Mouse (Mus musculus): ENCODE measurements at regions not wholly inside any gene's neighbourhood (a gene's known extent, or its start where the extent isn't known, plus 50 kb on each side); places are given as distances from the start of the nearest gene placed in this dataset.
"Not testable (repeated sequence)": the region's sequence is repeated elsewhere in the genome, so short reads cannot be mapped to it uniquely, and the experiment has no call there.

DNA sequence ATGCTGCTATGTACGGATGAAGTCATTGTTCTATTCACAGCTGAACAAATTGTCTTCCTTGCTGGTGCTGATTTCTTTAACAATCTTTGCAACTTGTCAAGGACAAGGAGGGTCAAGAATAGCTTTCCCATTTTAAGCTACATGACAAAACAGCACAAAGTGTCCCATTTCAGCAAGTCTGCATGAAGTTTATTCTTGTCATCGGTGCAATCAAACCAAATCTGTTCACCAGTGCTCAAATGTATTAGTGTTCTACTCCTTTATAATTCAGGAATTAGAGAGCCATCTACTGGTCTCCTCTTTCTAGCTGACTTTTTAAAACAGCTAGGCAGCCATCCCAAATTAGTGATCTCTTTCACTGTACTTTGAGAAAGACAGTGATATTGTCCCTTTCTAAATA, 1040.8 kb downstream of the Galc start:
- peak; percentile 25 to 30 for DNase-seq (ENCODE audit: low spot score in 2 of 2)

DNA sequence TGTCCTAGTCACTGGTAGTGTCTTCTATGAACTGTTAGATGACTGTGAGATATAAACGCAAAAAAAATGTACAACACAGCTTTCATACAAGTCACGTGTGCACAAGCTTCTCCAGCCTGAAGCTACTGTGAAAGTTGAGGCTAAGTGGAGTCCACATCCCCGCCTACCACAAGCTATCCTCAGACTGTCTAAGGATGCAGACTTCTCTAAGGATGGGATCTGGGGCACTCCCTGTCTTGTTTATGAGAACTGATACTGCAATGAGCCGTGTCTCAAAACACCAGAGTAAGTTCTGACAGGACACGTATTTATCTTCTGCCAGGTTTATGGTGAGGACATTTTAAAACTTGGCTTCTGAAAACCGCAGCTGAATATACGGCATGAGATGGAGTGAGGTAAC, 1041.7 kb downstream of the Galc start:
- DNase-seq (ENCODE audit: low spot score in 2 of 2), result peak in 1 of 2 experiments; percentile 3

DNA sequence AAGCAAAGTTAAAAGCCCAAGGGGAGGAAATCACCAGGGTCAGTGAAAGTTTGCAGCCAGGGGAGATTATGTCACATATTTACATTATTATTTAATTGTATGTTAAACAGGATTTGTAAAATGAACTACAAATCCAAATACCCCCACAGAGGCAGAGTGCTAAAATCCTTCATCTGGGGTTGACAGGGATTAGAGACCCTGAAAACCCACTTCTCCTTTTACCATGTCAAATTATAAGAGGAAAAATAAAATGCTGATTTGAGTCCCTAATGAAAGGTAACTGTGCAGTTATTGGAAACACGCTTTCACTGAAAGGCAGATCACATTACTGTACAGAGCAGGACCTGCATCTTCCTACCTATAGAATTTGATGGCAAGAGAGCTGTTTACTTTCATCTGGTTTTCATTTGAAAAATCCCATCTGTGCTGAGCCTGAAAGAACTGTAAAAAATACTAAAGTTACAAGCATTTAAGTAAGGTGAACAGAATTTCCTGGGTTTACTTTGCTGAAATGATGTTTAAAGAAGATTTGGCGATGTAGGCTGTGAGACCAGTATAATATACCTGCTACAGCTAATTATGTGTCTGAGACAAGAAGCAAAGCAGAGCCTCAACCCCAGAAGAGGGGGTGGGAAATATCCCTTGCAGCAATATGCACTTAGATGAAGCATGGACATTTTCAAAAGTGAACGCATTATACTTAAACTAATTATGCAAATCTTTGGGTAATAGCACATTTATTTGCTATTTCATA, 1055.4 kb downstream of the Galc start:
- no peak for DNase-seq (ENCODE audit: low spot score in 2 of 2)

DNA sequence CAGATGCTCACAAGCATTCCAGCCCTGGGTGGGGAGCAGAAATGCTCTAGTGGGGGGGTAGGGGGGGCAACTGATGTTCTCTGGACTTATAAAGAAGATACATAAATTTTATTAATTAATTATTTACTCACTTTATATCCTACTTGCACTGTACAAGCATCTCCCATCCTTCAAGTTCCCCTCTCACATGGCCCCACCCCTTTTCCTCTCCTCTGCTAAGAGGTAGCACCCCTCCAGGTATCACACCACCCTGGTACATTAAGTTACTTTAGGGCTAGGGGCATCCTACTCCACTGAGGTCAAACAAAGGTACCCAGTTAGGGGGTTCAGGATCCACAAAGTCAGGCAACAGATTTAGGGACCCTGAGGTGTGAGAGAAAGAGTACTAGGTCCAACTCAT, 1097.4 kb downstream of the Galc start:
- no peak for DNase-seq (ENCODE audit: low spot score in 2 of 2)

DNA sequence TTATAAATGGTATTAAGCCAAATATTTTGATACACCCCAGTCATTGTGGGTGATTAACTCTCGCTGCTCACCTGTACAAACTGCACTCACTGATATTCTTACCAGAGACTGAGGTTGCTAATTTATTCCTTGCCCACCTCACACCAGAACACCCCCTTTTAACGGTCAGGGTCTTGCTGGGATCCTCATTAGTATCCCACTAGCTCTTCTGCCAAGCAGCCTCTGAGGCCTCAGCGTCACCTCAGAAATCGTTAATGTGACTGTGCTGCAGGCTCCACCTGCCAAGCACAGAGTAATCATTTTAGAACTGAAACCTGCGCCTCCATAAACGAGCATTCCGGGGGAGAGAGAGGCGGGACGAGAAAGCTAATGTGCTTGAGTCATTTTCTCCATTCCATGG, 1097.8 kb downstream of the Galc start:
- DNase-seq (ENCODE audit: low spot score in 2 of 2), result no peak

DNA sequence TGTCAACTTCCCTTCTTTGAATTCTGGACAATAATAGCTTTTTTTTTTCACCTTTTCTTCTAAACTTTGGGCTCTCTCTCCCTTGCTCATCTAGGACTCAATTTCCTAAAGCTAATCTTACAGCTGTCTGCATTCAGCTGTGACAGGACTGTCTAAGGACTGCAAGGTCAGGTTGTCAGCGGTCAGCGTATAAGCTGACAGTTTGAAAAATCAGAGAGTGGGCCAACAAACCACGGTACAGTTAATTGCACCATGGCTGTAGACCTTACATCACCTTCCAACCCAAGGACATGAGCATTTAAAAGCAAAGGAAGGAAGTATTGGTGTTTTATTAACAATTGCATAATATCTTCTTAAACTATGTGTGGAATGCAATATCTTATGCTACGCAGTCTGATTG, 1100.9 kb downstream of the Galc start:
- DNase-seq (ENCODE audit: low spot score in 2 of 2), result no peak

DNA sequence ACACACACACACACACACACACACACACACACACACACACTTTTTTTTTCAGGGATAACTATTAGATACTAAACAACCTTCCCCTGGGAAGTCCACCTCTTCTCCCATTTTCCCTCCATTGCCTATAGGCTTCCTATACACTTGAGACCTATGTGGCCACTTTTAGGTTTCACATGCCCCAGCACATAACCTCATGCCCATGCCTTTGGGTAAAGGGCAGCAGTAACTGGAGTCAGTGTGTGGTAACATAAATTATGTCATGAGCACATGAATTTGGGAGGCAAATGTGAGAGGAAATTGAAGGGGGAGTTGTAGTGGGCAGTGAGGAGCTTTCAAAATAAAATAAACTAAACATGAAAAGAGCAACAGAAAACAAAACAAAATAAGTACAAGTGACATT, 1101.5 kb downstream of the Galc start:
- no peak for DNase-seq (ENCODE audit: low spot score in 2 of 2)

DNA sequence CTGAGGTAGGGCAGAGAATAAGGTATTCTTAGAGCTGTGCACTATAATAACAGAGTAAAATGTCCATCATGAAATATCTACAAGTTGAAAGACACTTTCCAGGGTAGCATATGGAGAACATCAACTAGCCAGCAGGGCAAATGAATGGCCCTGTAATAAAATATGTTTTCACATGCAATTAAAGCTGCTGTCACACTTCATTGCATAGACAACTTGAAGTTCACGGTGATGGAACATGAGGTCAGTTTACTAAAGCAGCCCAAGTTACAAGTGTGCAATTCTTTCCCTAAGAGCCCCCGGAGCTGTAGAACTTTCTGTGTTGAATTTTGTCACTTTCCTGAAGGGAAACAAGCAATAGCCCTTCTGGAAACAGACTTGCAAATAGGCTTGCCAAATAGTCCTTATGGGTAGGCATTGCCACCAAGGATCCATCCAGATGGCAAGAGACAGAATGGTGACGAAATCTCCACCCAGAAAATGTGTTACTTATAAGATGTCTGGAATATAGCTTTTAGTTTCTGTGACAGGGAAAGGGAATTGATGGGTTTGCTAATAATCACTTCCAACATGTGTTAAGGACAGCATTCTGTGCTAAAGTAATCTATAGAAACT, 1102.7 kb downstream of the Galc start:
- no peak for DNase-seq (ENCODE audit: low spot score in 2 of 2)

DNA sequence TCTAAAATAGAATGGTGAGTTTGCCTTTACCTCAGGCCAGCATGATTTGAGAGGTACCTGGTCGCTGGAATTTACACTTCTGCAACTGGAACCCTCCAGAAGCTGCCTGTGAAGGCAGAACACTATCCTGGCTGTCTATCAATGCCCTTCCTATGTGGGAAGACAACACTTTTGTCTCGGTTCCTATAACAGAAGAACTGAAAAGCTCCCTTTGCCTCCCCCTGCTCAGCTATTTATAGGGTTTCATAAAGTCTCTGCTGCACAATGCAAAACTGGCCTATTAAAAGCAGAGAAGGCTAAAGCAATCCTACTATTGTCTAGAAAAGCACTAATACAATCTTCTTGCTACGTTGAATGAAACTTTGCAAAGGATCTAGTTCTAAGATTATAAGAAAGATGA, 1116.5 kb downstream of the Galc start:
- peak in 1 of 2 experiments; percentile 12 for DNase-seq (ENCODE audit: low spot score in 2 of 2)

DNA sequence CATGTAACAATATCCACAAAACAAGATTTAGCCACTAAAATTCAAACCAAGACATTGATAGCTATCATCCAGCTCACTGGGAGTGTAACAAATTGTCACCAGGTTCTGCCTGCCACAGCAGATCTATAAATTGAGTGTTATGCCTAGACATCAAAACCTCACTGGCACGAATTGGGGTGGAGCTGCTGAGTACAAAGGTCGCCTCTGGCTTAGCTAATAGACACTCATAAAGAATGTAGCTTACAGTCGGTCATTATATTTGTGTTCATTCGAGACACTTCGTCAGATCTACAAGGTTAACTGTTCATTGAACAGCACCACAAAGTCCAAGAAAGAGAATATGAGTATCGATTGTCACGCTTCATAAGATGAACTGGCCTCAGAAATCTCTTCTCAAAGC, 1121.3 kb downstream of the Galc start:
- no peak for DNase-seq (ENCODE audit: low spot score in 2 of 2)

DNA sequence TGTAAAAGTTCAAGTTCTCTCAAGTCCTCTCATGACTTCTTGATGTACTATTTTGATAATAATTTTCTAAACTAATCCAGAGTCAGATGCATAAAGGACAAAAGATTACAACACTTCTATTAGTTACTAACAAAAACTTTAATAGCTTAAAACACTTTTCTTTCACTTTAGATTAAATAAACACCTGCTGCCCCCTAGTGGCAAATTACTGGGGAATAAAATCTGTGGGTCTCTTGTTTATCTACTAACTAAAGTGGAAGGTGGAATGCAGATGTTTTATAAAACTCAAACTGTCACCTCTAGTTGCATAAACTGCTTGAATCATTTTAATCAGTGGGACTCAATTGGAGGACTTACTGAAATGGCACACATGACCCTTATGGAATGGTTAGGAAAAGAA, 1129.0 kb downstream of the Galc start:
- DNase-seq (ENCODE audit: low spot score in 2 of 2), result peak in 1 of 2 experiments; percentile 47

DNA sequence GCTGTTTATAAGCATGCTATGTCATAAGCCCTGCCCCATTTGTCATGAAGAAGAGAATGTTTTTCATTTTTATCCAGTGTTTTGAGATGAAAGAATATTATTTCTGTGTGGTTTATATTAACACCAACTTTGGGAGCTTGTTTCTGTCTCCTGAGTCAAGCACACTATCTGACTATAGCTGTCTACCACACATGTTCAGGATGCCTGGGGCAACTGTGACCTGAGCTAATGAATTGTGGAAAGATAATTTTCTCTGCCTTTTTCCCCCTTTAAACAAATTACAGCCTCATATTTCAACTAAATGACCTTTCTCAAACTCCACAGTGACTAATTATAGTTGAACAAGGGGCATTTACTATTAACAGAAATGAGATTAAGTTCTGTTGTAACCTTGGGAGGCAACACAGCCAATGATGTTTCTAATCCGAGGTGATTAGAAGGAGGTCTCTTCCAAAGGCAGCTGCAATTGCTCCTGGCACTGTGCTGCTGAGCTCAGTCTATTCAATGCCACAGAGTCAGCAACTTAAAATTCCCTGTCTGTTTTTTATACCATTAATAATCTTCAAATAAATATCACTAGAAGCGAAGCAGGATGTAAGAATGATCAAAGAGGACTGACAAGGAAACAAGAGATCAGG, 1168.6 kb downstream of the Galc start:
- no peak for DNase-seq (ENCODE audit: low spot score in 2 of 2)

DNA sequence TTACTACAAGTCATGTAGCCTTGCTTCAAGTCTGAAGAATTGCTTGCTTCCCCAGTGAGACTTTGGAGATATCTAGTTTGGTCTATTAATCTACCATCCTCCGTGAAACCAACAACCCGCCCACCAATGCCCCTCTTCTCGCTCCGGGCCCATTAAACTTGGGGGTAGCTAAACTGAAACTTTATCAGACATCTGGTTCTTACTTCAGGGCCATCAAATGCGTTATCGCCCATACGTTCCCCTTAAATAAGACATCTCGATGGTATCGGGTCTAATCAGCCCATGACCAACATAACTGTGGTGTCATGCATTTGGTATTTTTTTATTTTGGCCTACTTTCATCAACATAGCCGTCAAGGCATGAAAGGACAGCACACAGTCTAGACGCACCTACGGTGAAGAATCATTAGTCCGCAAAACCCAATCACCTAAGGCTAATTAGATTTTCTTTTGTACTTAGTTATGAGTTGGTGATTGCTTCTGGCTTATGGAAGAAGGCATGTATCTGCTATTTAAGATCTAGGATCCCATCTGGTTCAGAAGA, 1197.8 kb downstream of the Galc start:
- DNase-seq (ENCODE audit: low spot score in 2 of 2), result not testable (repeated sequence)

DNA sequence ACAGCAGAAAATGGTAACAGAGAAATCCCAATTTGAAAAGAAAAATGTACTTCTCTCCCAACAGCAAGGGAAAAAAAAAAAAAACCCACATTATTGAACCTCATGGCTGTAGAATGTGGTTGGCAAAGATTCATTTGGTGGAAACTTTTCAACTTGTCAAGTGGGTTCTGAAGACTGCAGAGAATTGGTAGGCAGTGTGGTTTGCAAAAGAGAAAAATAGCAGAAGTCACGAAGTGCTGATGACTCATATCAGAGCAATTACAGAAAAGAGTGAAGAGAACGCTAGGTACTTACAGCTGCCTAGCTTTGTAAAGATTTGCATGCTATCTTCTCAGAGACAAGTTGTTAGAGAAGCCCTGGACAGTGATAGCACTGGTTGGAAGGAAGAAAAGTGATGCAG, 1211.6 kb downstream of the Galc start:
- peak; percentile 12 to 26 for DNase-seq (ENCODE audit: low spot score in 2 of 2)
